Mouse (Mus musculus): ENCODE measurements at regions not wholly inside any gene's neighbourhood (a gene's known extent, or its start where the extent isn't known, plus 50 kb on each side); places are given as distances from the start of the nearest gene placed in this dataset.

DNA sequence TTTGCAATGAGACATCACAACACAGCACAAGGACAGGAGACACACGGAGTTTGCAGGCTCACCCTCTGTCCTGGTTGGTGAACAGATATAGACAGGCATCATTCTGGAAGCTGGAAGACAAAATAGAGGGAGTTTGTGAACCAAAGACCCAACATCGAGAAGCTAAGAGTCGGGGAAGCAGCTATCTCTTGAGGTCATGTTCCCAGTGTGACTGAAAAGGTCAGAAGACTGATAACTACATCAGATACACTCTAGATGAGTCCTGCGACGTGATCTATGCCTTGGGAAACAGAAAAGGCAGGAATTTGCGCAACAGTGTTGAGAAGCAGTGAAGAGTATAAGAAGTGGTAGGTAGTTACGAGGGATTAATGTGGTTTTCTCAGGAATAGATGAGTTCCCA is 171.2 kb downstream of the Ifng start:
- H3K27me3 ChIP-seq (ENCODE audit: insufficient read depth, low read length): no peaks in the 10 kb centered on the region
- no peaks in the 10 kb centered on the region for H3K4me1 ChIP-seq (ENCODE audit: insufficient read depth, low read depth, low read length)
- no peak for ATAC-seq (ENCODE audit: extremely low read depth, insufficient number of reproducible peaks, low FRiP score, poor library complexity, severe bottlenecking)
- no peak for DNase-seq (ENCODE audit: low spot score)
- H3K9me3 ChIP-seq (replicated peaks): peaks cover 36% of the 10 kb centered on the region
- no peaks in the 10 kb centered on the region for H3K36me3 ChIP-seq (replicated peaks)
- TF ChIP-seq POLR2AphosphoS5 (IDR thresholded peaks at IDR 0.05; ENCODE audit: insufficient replicate concordance, low read depth, low read length): no peak
- TF ChIP-seq GATA1 (IDR thresholded peaks at IDR 0.05; ENCODE audit: borderline replicate concordance, low read length): no peak
- TF ChIP-seq TAL1 (conservative IDR thresholded peaks at IDR 0.05; ENCODE audit: low read depth, low read length): no peak
- no peak for TF ChIP-seq GATA2 (IDR thresholded peaks at IDR 0.05; ENCODE audit: borderline replicate concordance, low read depth, low read length)
- no peak for TF ChIP-seq CTCF (IDR thresholded peaks at IDR 0.05; ENCODE audit: low read depth, low read length)
- no peak overlapping the region for H3K4me3 ChIP-seq (ENCODE audit: low read depth, low read length)

DNA sequence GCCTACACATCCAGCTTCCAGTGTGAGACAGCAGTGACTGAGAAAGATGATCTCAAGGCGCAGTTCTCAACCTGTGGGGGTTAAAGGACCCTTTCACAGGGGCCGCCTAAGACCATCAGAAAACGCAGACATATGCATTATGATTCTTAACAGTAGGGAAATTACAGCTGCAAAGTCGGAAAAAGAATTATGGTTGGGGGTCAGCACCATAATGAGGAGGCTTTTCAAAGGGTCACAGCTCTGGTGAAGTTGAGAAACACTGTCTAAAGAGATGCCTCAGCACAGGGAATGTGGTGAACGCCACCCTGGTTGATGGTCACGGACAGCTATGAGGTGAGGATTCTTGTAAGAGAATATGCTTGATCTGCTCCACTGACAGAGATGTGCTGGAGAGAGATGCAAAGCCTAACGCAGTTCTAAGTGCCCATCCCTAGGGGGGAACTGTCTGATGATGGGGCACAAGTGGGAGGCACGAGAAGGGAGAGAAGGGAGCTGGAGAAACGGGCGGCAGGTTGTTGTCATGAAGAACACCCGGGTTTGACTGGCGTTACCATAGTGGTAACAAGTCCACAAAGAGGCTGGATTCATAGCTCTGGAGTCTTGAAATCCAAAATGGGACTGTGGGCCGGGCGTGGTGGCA is 172.3 kb downstream of the Ifng start:
- Histone ChIP-seq H3K9me3 (replicated peaks) (peaks cover 42% of the 10 kb centered on the region), H3K4me1 (ENCODE audit: insufficient read depth, low read depth, low read length) (no peaks in the 10 kb centered on the region), H3K36me3 (replicated peaks) (no peaks in the 10 kb centered on the region), H3K27me3 (ENCODE audit: insufficient read depth, low read length) (no peaks in the 10 kb centered on the region), H3K4me3 (ENCODE audit: low read depth, low read length) (no peak overlapping the region)
- no peak for DNase-seq (ENCODE audit: low spot score)
- no peak for ATAC-seq (ENCODE audit: extremely low read depth, insufficient number of reproducible peaks, low FRiP score, poor library complexity, severe bottlenecking)
- no peak for TF ChIP-seq TAL1 (conservative IDR thresholded peaks at IDR 0.05; ENCODE audit: low read depth, low read length)
- TF ChIP-seq CTCF (IDR thresholded peaks at IDR 0.05; ENCODE audit: low read depth, low read length): no peak
- no peak for TF ChIP-seq GATA2 (IDR thresholded peaks at IDR 0.05; ENCODE audit: borderline replicate concordance, low read depth, low read length)
- no peak for TF ChIP-seq POLR2AphosphoS5 (IDR thresholded peaks at IDR 0.05; ENCODE audit: insufficient replicate concordance, low read depth, low read length)
- no peak for TF ChIP-seq GATA1 (IDR thresholded peaks at IDR 0.05; ENCODE audit: borderline replicate concordance, low read length)

DNA sequence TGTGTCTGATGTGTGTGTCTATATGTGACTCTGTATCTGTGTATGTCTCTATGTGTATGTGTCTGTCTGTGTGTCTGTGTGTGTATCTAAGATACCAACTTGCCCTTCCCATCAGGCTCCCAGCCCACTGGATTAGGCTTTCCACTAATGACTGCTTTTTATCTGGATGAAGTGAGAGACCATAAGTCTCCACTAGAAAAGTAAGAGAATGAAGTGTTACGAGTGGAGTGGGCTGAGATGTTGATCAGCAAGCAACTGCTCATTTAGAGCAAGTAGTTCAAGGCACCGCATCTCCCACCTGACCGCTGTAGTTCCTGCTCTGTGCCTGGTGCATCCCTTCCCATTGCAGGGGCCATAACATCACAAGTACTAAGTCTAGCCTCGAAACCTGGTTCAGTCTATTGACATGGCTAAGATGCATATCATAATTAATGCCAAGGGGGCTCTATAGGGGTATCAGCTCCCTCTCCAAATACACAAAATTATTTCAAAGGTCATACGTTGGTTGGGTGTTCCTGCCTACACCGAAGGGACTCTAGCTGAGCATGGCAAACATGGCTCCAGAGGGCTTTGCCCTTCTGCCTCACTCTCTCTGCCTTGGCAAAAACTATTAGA is 173.5 kb downstream of the Ifng start:
- H3K27me3 ChIP-seq (ENCODE audit: insufficient read depth, low read length): no peaks in the 10 kb centered on the region
- no peak overlapping the region for H3K4me3 ChIP-seq (ENCODE audit: low read depth, low read length)
- no peak for DNase-seq (ENCODE audit: low spot score)
- no peaks in the 10 kb centered on the region for H3K4me1 ChIP-seq (ENCODE audit: insufficient read depth, low read depth, low read length)
- no peak for TF ChIP-seq CTCF (IDR thresholded peaks at IDR 0.05; ENCODE audit: low read depth, low read length)
- no peak for TF ChIP-seq GATA2 (IDR thresholded peaks at IDR 0.05; ENCODE audit: borderline replicate concordance, low read depth, low read length)
- no peaks in the 10 kb centered on the region for H3K36me3 ChIP-seq (replicated peaks)
- no peak for ATAC-seq (ENCODE audit: extremely low read depth, insufficient number of reproducible peaks, low FRiP score, poor library complexity, severe bottlenecking)
- H3K9me3 ChIP-seq (replicated peaks): peaks cover 54% of the 10 kb centered on the region

DNA sequence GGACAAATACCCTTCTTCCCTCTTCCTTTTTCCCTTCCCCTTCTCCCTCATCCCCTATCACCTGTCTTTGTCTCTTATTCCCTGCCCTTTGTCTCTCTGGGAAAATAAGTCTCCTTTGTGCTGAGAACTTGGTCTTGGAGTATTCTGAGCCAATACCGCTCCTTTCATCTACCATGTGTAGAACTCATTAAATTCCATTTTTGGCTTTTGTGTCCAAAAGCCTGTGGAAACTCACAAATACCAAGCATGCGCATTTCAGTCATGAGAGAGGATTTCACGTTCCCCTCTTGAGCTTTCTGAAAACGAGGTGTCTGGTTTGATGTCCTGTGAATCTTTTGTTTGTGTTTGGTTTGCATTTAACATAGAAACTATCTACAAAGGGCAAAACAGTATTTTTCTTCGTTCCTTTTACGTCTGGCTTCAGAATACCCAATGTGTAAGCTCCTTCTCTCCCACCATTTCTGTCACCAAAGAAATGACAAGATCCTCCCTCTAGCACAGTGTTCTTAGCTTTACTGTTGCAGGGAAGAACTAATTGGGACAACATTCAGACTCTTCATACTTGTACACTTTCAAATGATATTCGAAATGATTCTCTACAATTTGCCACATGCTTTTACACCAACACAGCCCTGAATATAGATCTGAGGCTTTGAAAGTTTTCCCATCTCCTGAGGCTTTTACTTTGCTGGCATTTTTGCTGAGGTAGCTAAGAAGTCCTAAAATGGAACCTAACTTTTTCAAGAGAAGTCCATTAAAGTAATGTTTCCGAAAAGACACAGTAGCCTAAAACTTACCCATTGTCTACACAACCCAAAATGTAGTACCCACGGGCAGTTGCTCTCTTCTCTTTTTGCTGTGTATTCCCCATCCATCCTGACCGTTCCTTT is 174.5 kb downstream of the Ifng start:
- H3K27me3 ChIP-seq (ENCODE audit: insufficient read depth, low read length): no peaks in the 10 kb centered on the region
- TF ChIP-seq GATA2 (IDR thresholded peaks at IDR 0.05; ENCODE audit: borderline replicate concordance, low read depth, low read length) (no peak), GATA1 (IDR thresholded peaks at IDR 0.05; ENCODE audit: borderline replicate concordance, low read length) (no peak), POLR2AphosphoS5 (IDR thresholded peaks at IDR 0.05; ENCODE audit: insufficient replicate concordance, low read depth, low read length) (no peak), CTCF (IDR thresholded peaks at IDR 0.05; ENCODE audit: low read depth, low read length) (no peak), TAL1 (conservative IDR thresholded peaks at IDR 0.05; ENCODE audit: low read depth, low read length) (no peak)
- no peak overlapping the region for H3K4me3 ChIP-seq (ENCODE audit: low read depth, low read length)
- H3K9me3 ChIP-seq (replicated peaks): peaks cover 58% of the 10 kb centered on the region
- H3K4me1 ChIP-seq (ENCODE audit: insufficient read depth, low read depth, low read length): no peaks in the 10 kb centered on the region
- ATAC-seq (ENCODE audit: extremely low read depth, insufficient number of reproducible peaks, low FRiP score, poor library complexity, severe bottlenecking): no peak
- H3K36me3 ChIP-seq (replicated peaks): no peaks in the 10 kb centered on the region
- DNase-seq (ENCODE audit: low spot score): no peak

DNA sequence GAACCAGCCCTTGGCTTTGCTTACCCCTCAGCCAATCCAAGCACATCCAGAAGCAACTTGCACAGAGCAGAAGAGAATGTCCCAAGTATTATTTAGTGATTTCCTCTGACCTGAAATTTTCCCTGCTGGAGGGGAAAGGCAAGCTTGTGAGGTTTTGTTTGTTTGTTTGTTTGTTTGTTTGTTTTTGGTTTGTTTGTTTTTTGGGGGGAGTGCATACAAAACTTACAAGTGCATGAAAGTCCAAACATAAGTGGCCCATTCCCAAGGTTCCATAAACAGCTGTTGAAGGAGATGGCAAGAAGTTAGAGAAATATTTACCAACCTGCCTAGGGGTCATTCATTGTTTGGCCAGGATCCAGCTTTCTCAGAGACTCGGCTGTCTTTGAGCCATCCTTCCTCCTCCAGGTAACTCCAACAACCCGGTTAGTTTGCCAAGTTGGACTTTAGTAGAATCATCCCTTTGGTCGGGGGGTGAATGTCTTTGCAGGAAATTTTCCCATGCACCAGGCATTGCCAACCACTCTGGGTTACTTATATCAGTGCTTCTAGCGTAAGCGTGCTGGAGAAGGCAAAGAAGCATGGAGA is 175.3 kb downstream of the Ifng start:
- Histone ChIP-seq H3K36me3 (replicated peaks) (no peaks in the 10 kb centered on the region), H3K4me3 (ENCODE audit: low read depth, low read length) (no peak overlapping the region), H3K27me3 (ENCODE audit: insufficient read depth, low read length) (no peaks in the 10 kb centered on the region), H3K4me1 (ENCODE audit: insufficient read depth, low read depth, low read length) (no peaks in the 10 kb centered on the region), H3K9me3 (replicated peaks) (peaks cover 54% of the 10 kb centered on the region)
- DNase-seq (ENCODE audit: low spot score) (no peak), ATAC-seq (ENCODE audit: extremely low read depth, insufficient number of reproducible peaks, low FRiP score, poor library complexity, severe bottlenecking) (no peak)
- TF ChIP-seq TAL1 (conservative IDR thresholded peaks at IDR 0.05; ENCODE audit: low read depth, low read length) (no peak), GATA1 (IDR thresholded peaks at IDR 0.05; ENCODE audit: borderline replicate concordance, low read length) (no peak), GATA2 (IDR thresholded peaks at IDR 0.05; ENCODE audit: borderline replicate concordance, low read depth, low read length) (no peak), POLR2AphosphoS5 (IDR thresholded peaks at IDR 0.05; ENCODE audit: insufficient replicate concordance, low read depth, low read length) (no peak), CTCF (IDR thresholded peaks at IDR 0.05; ENCODE audit: low read depth, low read length) (no peak)

All from G1E (cell line).